Mouse (Mus musculus): ENCODE data around the gene Fbxw9.

- TF ChIP-seq CTCF (IDR thresholded peaks at IDR 0.05; ENCODE audit: borderline replicate concordance, insufficient read depth, low read depth, low read length), result no peak
- TF ChIP-seq POLR2A (IDR thresholded peaks at IDR 0.05; ENCODE audit: borderline replicate concordance, insufficient read depth, low read length), result no peak
Observed at GRCm38 (mm10) chr8:85096196-85096595, 36.3 kb downstream of the Fbxw9 start.
